Mouse (Mus musculus) forebrain, embryonic 11.5 days (tissue): ENCODE results near the gene Wdr25. TPM values are rescaled to one million over a fixed set of nuclear protein-coding genes. Genes with fewer than 3 reads are reported as not detected.

Experiments
- ATAC-seq: fragments of 200-750 bp; cut with Nextera tagmentation; replicated peaks from 2 replicates; pipeline ENCODE4 v1.8.0; 2017; ENCODE audit warnings: moderate TSS enrichment; ENCODE audit not compliant: low FRiP score
- DNase-seq: peaks from one replicate; pipeline ENCODE4 v3.0.0-alpha.2; 2017; ENCODE audit warnings: low spot score
- H3K27ac ChIP-seq: fragments of 300-500 bp; sonication (generic); 2 replicates; pipeline ENCODE4 v1.5.1; 2014; ENCODE audit warnings: low read depth, low read length
- H3K27me3 ChIP-seq: fragments of 300-500 bp; sonication (generic); 2 replicates; pipeline ENCODE4 v1.6.1; 2014; ENCODE audit warnings: mild to moderate bottlenecking, low read length, mixed read lengths; ENCODE audit not compliant: control insufficient read depth, insufficient read depth
- H3K36me3 ChIP-seq: fragments of 300-500 bp; sonication (generic); 2 replicates; pipeline ENCODE4 v1.6.1; 2014; ENCODE audit warnings: mild to moderate bottlenecking, low read length, moderate library complexity, mixed read lengths; ENCODE audit not compliant: control insufficient read depth, insufficient read depth
- H3K4me1 ChIP-seq: fragments of 300-500 bp; sonication (generic); replicated peaks from 2 replicates; pipeline ENCODE4 v1.6.1; 2014; ENCODE audit warnings: low read length, mixed read lengths; ENCODE audit not compliant: control insufficient read depth, insufficient read depth
- H3K4me2 ChIP-seq: fragments of 300-500 bp; sonication (generic); 2 replicates; pipeline ENCODE4 v1.6.1; 2014; ENCODE audit warnings: low read depth, mild to moderate bottlenecking, low read length, moderate library complexity, mixed read lengths; ENCODE audit not compliant: severe bottlenecking
- H3K4me3 ChIP-seq: fragments of 300-500 bp; sonication (generic); 2 replicates; pipeline ENCODE4 v1.5.1; 2014; ENCODE audit warnings: low read depth, low read length
- H3K9ac ChIP-seq: fragments of 300-500 bp; sonication (generic); 2 replicates; pipeline ENCODE4 v1.6.1; 2014; ENCODE audit warnings: low read length
- H3K9me3 ChIP-seq: fragments of 300-500 bp; sonication (generic); 2 replicates; pipeline ENCODE4 v1.6.1; 2016; ENCODE audit warnings: low read length, mixed read lengths; ENCODE audit not compliant: control insufficient read depth
- WGBS: fragments of 180-500 bp; shearing (Covaris S2); extraction: QIAGEN DNeasy Blood & Tissue Kit; methylation state at CpG from one replicate; pipeline ENCODE4 v1.1.7; 2014; 5-methylcytosine and 5-hydroxymethylcytosine counted together
- polyA plus RNA-seq: library from polyadenylated mRNA; unstranded; fragments of >200 nt; fragmentation: Nextera tagmentation; extraction: Ambion mirVana; gene quantifications from 2 replicates; pipeline ENCODE4 v1.2.1, GENCODE M21; 2014

The Wdr25 gene
- polyA plus RNA-seq, 1 experiment from 2014 or later, result 7.2 TPM

DNA sequence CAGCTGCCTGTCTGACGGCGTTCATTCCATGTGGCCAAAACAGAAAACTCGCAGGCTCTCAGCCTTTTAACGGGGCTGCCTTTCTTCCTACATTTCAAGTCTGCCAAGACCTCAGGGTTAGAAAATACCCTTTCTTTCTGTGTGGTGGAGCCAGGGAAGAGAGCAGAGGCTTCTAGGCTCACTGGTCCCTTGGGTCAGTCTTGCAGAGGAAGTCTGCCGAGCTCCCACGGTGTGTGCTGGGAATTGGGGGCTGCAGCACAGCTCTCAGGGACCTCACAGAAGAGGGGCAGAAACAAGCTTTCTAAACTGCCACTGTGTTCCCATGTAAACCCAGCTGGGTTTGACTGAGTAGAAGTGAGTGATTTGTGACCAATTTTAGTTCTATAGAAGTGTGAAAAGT is 40.8 kb downstream of the Wdr25 start:
- H3K27me3 ChIP-seq, result no peaks in the 10 kb centered on the region
- H3K4me3 ChIP-seq, result no peak overlapping the region
- DNase-seq (no peak), ATAC-seq (no peak)
- H3K4me2 ChIP-seq, result no peak overlapping the region
- no peaks in the 10 kb centered on the region for H3K4me1 ChIP-seq
- WGBS, result 82% methylated on average over 6 of the region's 6 CpGs
- H3K27ac ChIP-seq, result no peak overlapping the region
- no peaks in the 10 kb centered on the region for H3K9me3 ChIP-seq
- H3K9ac ChIP-seq, result no peak overlapping the region
- H3K36me3 ChIP-seq, result no peaks in the 10 kb centered on the region

GRCm38 (mm10) chr12:108936834-108937233 is 43.4 kb downstream of the Wdr25 start:
- Histone ChIP-seq H3K27me3 (no peaks in the 10 kb centered on the region), H3K9me3 (no peaks in the 10 kb centered on the region), H3K4me3 (no peak overlapping the region), H3K4me1 (no peaks in the 10 kb centered on the region), H3K27ac (no peak overlapping the region), H3K4me2 (no peak overlapping the region), H3K9ac (no peak overlapping the region), H3K36me3 (no peaks in the 10 kb centered on the region)
- no peak for DNase-seq
- ATAC-seq, result no peak
- WGBS, result 68% methylated on average over 6 of the region's 6 CpGs

DNA sequence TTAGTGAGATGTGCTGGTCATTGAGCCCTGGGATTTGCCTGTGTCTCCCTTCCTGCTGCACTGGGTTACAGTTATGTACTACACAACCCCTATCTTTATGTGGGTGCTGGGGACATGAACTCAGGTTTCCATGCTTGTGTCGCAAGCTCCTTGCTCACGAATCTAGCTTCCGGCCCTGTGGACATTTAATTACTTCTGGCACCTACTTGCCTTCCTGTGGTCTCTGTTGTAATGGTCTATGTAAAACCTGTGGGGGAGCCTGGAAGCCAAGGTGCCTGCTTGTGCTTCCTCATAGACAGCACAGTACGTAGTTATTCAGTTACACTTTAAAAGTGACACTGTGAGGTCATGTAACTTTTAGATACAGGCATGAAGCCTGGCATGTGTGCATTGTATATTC is 44.1 kb downstream of the Wdr25 start:
- 94% methylated on average over 4 of the region's 4 CpGs for WGBS
- DNase-seq (no peak), ATAC-seq (no peak)
- Histone ChIP-seq H3K36me3 (no peaks in the 10 kb centered on the region), H3K9ac (no peak overlapping the region), H3K27ac (no peak overlapping the region), H3K9me3 (no peaks in the 10 kb centered on the region), H3K4me3 (no peak overlapping the region), H3K27me3 (no peaks in the 10 kb centered on the region), H3K4me2 (no peak overlapping the region), H3K4me1 (no peaks in the 10 kb centered on the region)

- ATAC-seq (no peak), DNase-seq (no peak)
- Histone ChIP-seq H3K4me3 (no peak overlapping the region), H3K4me1 (no peaks in the 10 kb centered on the region), H3K27me3 (no peaks in the 10 kb centered on the region), H3K9me3 (no peaks in the 10 kb centered on the region), H3K4me2 (no peak overlapping the region), H3K36me3 (no peaks in the 10 kb centered on the region), H3K9ac (no peak overlapping the region), H3K27ac (no peak overlapping the region)
- WGBS, result 82% methylated on average over 5 of the region's 5 CpGs
These were observed 45.4 kb downstream of the Wdr25 start for GRCm38 (mm10) chr12:108938844-108939243.

- H3K27me3 ChIP-seq, result no peaks in the 10 kb centered on the region
- WGBS, result 86% methylated on average over 9 of the region's 9 CpGs
- ATAC-seq (no peak), DNase-seq (no peak)
- H3K4me2 ChIP-seq, result no peak overlapping the region
- H3K4me3 ChIP-seq, result no peak overlapping the region
- no peak overlapping the region for H3K9ac ChIP-seq
- H3K36me3 ChIP-seq, result no peaks in the 10 kb centered on the region
- H3K27ac ChIP-seq, result no peak overlapping the region
- H3K9me3 ChIP-seq, result no peaks in the 10 kb centered on the region
- no peaks in the 10 kb centered on the region for H3K4me1 ChIP-seq
These were observed 45.9 kb downstream of the Wdr25 start for GRCm38 (mm10) chr12:108939317-108939716.

GRCm38 (mm10) chr12:108940255-108940654 is 46.8 kb downstream of the Wdr25 start:
- no peaks in the 10 kb centered on the region for H3K4me1 ChIP-seq
- H3K4me3 ChIP-seq, result no peak overlapping the region
- WGBS, result 36% methylated on average over 1 of the region's 1 CpGs
- DNase-seq (no peak), ATAC-seq (no peak)
- no peak overlapping the region for H3K27ac ChIP-seq
- no peak overlapping the region for H3K4me2 ChIP-seq
- H3K27me3 ChIP-seq, result no peaks in the 10 kb centered on the region
- no peaks in the 10 kb centered on the region for H3K9me3 ChIP-seq
- no peak overlapping the region for H3K9ac ChIP-seq
- H3K36me3 ChIP-seq, result no peaks in the 10 kb centered on the region

DNA sequence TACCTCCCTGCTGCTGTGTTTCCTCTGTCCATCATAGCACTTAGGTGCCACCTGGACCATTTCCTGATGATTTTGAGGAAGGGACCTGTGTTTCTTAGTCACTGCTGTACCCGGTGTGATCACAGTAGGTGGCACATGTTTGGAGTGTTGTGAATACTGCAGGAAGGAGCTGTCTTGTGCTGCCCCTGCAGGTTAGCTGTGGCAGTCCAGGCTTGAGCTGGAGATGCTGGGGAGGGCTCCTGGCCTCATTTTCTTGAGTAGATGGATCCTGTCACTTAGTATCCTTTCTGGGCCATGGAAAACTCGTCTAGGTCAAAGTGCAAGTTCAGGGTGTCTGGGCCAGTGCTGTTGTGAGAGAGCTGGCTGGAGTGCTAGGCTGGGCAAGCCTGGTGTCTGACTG is 47.9 kb downstream of the Wdr25 start:
- H3K4me1 ChIP-seq, result no peaks in the 10 kb centered on the region
- H3K9me3 ChIP-seq, result no peaks in the 10 kb centered on the region
- ATAC-seq, result no peak

GRCm38 (mm10) chr12:108942203-108942923 is 48.9 kb downstream of the Wdr25 start:
- DNase-seq, result no peak
- no peak overlapping the region for H3K9ac ChIP-seq
- H3K27ac ChIP-seq, result no peak overlapping the region
- no peak overlapping the region for H3K4me2 ChIP-seq
- no peaks in the 10 kb centered on the region for H3K36me3 ChIP-seq
- no peaks in the 10 kb centered on the region for H3K27me3 ChIP-seq
- H3K4me3 ChIP-seq, result no peak overlapping the region
- no peak for ATAC-seq
- H3K9me3 ChIP-seq, result no peaks in the 10 kb centered on the region
- WGBS, result 83% methylated on average over 14 of the region's 14 CpGs
- no peaks in the 10 kb centered on the region for H3K4me1 ChIP-seq

More for the DNA sequence above, 47.9 kb downstream of the Wdr25 start:
- Histone ChIP-seq H3K4me2 (no peak overlapping the region), H3K27me3 (no peaks in the 10 kb centered on the region), H3K4me3 (no peak overlapping the region), H3K36me3 (no peaks in the 10 kb centered on the region), H3K27ac (no peak overlapping the region), H3K9ac (no peak overlapping the region)
- no peak for DNase-seq
- WGBS, result 77% methylated on average over 2 of the region's 2 CpGs

DNA sequence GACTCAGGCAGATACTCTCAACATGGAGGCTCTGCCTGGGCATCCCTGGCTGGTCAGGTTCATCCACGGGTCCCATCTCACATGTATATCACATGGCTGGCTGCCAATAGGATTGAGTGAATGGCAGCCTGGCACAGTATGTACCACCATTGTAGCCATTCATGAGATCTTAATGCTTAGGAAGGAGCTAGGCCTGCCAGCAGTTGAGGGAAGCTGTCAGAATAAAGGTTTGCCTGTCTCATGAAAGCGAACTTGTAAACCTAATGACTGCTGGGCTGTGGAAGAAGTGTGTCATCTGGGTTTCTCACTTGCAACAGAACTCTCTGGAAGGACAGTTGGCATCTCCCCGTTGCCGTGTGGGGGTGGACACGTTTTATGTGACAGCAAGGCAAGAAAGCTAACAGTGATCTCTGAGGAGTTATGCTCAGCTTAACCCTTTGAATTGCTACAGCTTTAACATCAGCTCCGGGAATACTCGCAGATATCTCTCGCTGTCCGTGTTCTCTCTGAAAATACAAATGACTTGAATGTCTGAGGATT is 59.6 kb downstream of the Wdr25 start:
- ATAC-seq (no peak), DNase-seq (no peak)
- H3K4me1 ChIP-seq, result peaks cover 17% of the 10 kb centered on the region
- H3K9ac ChIP-seq, result no peak overlapping the region
- H3K27me3 ChIP-seq, result no peaks in the 10 kb centered on the region
- WGBS, result 88% methylated on average over 9 of the region's 9 CpGs
- H3K9me3 ChIP-seq, result no peaks in the 10 kb centered on the region
- no peak overlapping the region for H3K27ac ChIP-seq
- H3K4me3 ChIP-seq, result no peak overlapping the region
- H3K36me3 ChIP-seq, result no peaks in the 10 kb centered on the region
- no peak overlapping the region for H3K4me2 ChIP-seq
